Mouse (Mus musculus): ENCODE results near the gene Gm28305.

Gm28305 gene

DNA sequence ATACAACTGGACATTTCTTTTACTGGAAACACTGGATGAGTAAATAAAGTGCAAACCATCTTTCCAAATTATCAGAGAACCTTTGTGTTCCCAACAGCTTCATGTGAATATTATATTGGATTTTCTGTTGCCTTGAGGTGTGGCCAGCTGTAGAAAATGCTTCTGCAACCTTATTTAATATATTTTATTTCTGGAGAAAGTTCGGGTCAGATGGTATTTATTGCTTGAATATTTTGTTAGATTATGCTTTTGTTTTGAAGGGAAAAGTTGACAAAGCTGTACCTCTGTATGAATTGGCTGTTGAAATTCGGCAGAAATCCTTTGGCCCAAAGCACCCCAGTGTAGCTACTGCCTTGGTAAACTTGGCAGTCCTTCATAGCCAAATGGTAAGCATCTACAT is at the start of gene Gm28305:
Gm28305 (plus strand) TSS at position 301 of the 400 bp plus-strand sequence.
- Histone ChIP-seq H3K27me3 (ENCODE audit: insufficient read depth, low read length) (no peaks in the 10 kb centered on the region), H3K36me3 (ENCODE audit: insufficient read depth, low read length) (no peaks in the 10 kb centered on the region), H3K4me3 (replicated peaks; ENCODE audit: low read length) (no peak within 1 kb of the TSS), H3K9me3 (ENCODE audit: low read length) (no peaks in the 10 kb centered on the region), H3K4me1 (replicated peaks; ENCODE audit: low read depth, low read length) (peaks cover 36% of the 10 kb centered on the region)
- TF ChIP-seq CTCF (conservative IDR thresholded peaks at IDR 0.05; ENCODE audit: low read length), result no peak
- TF ChIP-seq POU5F1 (IDR thresholded peaks at IDR 0.05; ENCODE audit: borderline replicate concordance, low read length), result no peak
- TF ChIP-seq NANOG (IDR thresholded peaks at IDR 0.05; ENCODE audit: borderline replicate concordance, low read length), result no peak

DNA sequence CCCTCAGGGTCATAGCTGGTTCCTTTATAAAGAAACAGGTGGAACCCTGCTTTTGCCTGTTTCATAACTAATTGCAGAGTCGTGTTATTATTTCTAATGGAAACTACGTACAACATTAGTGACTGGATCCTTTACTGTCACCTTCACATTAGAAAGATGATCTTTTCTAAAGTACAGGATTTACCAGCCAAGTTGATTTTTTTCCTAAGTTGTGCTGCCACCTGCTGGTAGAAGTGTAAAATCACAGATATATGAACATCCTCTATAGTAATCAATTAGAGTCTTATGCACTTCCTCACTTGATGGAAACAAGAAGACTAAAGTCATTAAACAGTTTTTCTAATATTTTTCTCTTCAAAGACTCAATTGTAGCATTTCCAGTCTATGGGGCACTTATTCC is 44.0 kb upstream of the Gm28305 start:
- Histone ChIP-seq H3K36me3 (ENCODE audit: insufficient read depth, low read length) (no peaks in the 10 kb centered on the region), H3K4me1 (replicated peaks; ENCODE audit: low read depth, low read length) (peaks cover 18% of the 10 kb centered on the region), H3K27me3 (ENCODE audit: insufficient read depth, low read length) (peaks cover 8% of the 10 kb centered on the region), H3K9me3 (ENCODE audit: low read length) (no peaks in the 10 kb centered on the region), H3K4me3 (replicated peaks; ENCODE audit: low read length) (no peak overlapping the region)
- TF ChIP-seq CTCF (conservative IDR thresholded peaks at IDR 0.05; ENCODE audit: low read length), result peak; percentile 40
- TF ChIP-seq POU5F1 (IDR thresholded peaks at IDR 0.05; ENCODE audit: borderline replicate concordance, low read length), result no peak

GRCm38 (mm10) chr9:104000601-104001000 is 39.9 kb upstream of the Gm28305 start:
- Histone ChIP-seq H3K4me1 (replicated peaks; ENCODE audit: low read depth, low read length) (peaks cover 23% of the 10 kb centered on the region), H3K27me3 (ENCODE audit: insufficient read depth, low read length) (peaks cover 18% of the 10 kb centered on the region), H3K9me3 (ENCODE audit: low read length) (no peaks in the 10 kb centered on the region), H3K4me3 (replicated peaks; ENCODE audit: low read length) (no peak overlapping the region), H3K36me3 (ENCODE audit: insufficient read depth, low read length) (0 out of 2 replicates have a peak, but pooled peaks cover 3% of the 10 kb centered on the region)
- TF ChIP-seq NANOG (IDR thresholded peaks at IDR 0.05; ENCODE audit: borderline replicate concordance, low read length) (no peak), POU5F1 (IDR thresholded peaks at IDR 0.05; ENCODE audit: borderline replicate concordance, low read length) (no peak), CTCF (conservative IDR thresholded peaks at IDR 0.05; ENCODE audit: low read length) (no peak)

DNA sequence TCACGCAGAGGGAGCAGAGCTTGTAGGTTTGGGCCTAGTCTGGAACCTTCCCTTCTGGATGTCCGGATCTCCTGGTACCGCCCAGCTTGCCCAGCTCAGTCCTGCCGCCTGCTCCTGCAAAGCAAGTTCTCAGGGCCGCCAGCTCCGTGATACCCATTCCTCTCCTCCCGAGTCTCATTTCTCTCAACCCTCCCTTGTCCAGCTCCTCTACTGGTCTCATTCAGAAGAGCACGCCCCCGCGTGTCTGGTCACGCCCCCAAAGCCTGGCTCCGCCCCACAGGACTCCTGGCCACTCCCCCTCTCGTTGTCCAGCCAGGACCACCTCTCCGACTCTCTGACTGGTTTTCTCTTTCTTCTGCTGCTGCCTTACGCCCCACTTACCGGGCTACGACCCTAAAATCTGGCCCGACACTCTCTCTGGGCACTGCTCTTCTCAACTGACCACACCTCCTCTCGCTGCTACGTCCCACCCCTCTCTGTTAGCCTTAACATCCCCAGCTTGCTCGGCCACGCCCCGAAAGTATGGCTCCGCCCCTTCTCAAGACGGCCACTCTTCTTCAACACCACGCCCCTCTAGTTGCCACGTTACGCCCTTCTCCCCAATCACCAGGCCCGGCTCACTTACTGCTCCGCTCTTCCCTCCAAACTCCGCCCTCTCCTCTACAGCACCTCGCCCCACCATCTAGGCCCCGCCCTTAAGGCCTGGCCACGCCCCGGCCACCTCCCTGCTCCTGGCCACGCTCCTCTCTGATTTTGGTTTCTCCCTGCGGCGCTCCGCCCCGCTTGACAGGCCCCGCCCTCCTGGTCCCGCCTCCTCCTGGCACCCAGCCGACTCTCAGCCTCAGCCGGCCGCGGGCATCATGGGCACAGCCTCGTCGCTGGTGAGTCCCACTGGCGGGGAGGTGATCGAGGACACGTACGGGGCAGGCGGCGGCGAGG is 38.3 kb upstream of the Gm28305 start, which contains the start of gene Nphp3:
Nphp3 (plus strand) TSS at position 624 of the 939 bp plus-strand sequence.
- Histone ChIP-seq H3K9me3 (ENCODE audit: low read length) (no peaks in the 10 kb centered on the region), H3K27me3 (ENCODE audit: insufficient read depth, low read length) (peaks cover 15% of the 10 kb centered on the region), H3K36me3 (ENCODE audit: insufficient read depth, low read length) (0 out of 2 replicates have a peak, but pooled peaks cover 9% of the 10 kb centered on the region), H3K4me1 (replicated peaks; ENCODE audit: low read depth, low read length) (peaks cover 23% of the 10 kb centered on the region), H3K4me3 (replicated peaks; ENCODE audit: low read length) (peak within 1 kb of the TSS; percentile 93)
- no peak for TF ChIP-seq NANOG (IDR thresholded peaks at IDR 0.05; ENCODE audit: borderline replicate concordance, low read length)
- TF ChIP-seq POU5F1 (IDR thresholded peaks at IDR 0.05; ENCODE audit: borderline replicate concordance, low read length), result no peak
- TF ChIP-seq CTCF (conservative IDR thresholded peaks at IDR 0.05; ENCODE audit: low read length), result no peak

GRCm38 (mm10) chr9:104002913-104003330 is 37.5 kb upstream of the Gm28305 start:
- TF ChIP-seq NANOG (IDR thresholded peaks at IDR 0.05; ENCODE audit: borderline replicate concordance, low read length) (no peak), CTCF (conservative IDR thresholded peaks at IDR 0.05; ENCODE audit: low read length) (peak; percentile 26)
- no peaks in the 10 kb centered on the region for H3K9me3 ChIP-seq (ENCODE audit: low read length)
- H3K27me3 ChIP-seq (ENCODE audit: insufficient read depth, low read length), result peaks cover 14% of the 10 kb centered on the region
- H3K36me3 ChIP-seq (ENCODE audit: insufficient read depth, low read length), result 0 out of 2 replicates have a peak, but pooled peaks cover 9% of the 10 kb centered on the region
- H3K4me1 ChIP-seq (replicated peaks; ENCODE audit: low read depth, low read length), result peaks cover 23% of the 10 kb centered on the region
- peak overlapping the region; percentile 93 for H3K4me3 ChIP-seq (replicated peaks; ENCODE audit: low read length)

GRCm38 (mm10) chr9:104014526-104014925 is 25.9 kb upstream of the Gm28305 start:
- H3K4me1 ChIP-seq (replicated peaks; ENCODE audit: low read depth, low read length), result no peaks in the 10 kb centered on the region; the same call in 1 of the 2 replicates
- TF ChIP-seq CTCF (conservative IDR thresholded peaks at IDR 0.05; ENCODE audit: low read length) (no peak), POU5F1 (IDR thresholded peaks at IDR 0.05; ENCODE audit: borderline replicate concordance, low read length) (no peak), NANOG (IDR thresholded peaks at IDR 0.05; ENCODE audit: borderline replicate concordance, low read length) (no peak)
- no peaks in the 10 kb centered on the region for H3K27me3 ChIP-seq (ENCODE audit: insufficient read depth, low read length)
- H3K4me3 ChIP-seq (replicated peaks; ENCODE audit: low read length), result no peak overlapping the region
- no peaks in the 10 kb centered on the region for H3K9me3 ChIP-seq (ENCODE audit: low read length)
- H3K36me3 ChIP-seq (ENCODE audit: insufficient read depth, low read length), result peaks cover 2% of the 10 kb centered on the region; the same call in 1 of the 2 replicates

DNA sequence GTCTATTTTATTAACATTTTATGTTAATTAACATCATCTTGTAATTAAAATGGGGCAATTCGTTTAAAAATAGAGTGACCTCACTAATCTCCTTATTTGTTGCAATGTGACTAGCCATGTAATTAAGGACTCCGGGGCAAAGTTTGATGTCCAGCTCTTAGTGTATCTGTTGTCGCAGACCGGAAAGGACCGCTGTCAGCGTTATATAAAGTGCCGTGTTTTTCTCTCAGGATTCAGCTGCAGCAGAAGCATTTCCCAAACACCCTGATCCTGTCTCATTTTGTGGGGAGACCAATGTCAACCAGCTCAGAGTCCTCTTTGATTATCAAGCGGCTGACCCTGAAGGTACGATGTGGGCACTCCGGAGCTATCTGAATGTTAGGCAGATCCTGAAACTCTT is 19.4 kb upstream of the Gm28305 start:
- Histone ChIP-seq H3K27me3 (ENCODE audit: insufficient read depth, low read length) (no peaks in the 10 kb centered on the region), H3K9me3 (ENCODE audit: low read length) (no peaks in the 10 kb centered on the region)
- TF ChIP-seq POU5F1 (IDR thresholded peaks at IDR 0.05; ENCODE audit: borderline replicate concordance, low read length), result no peak
- no peak for TF ChIP-seq NANOG (IDR thresholded peaks at IDR 0.05; ENCODE audit: borderline replicate concordance, low read length)
- TF ChIP-seq CTCF (conservative IDR thresholded peaks at IDR 0.05; ENCODE audit: low read length), result no peak

GRCm38 (mm10) chr9:104027186-104027585 is 13.3 kb upstream of the Gm28305 start:
- TF ChIP-seq POU5F1 (IDR thresholded peaks at IDR 0.05; ENCODE audit: borderline replicate concordance, low read length) (no peak), CTCF (conservative IDR thresholded peaks at IDR 0.05; ENCODE audit: low read length) (no peak), NANOG (IDR thresholded peaks at IDR 0.05; ENCODE audit: borderline replicate concordance, low read length) (no peak)
- H3K4me1 ChIP-seq (replicated peaks; ENCODE audit: low read depth, low read length), result no peaks in the 10 kb centered on the region
- no peaks in the 10 kb centered on the region for H3K9me3 ChIP-seq (ENCODE audit: low read length)
- no peaks in the 10 kb centered on the region for H3K27me3 ChIP-seq (ENCODE audit: insufficient read depth, low read length)
- H3K36me3 ChIP-seq (ENCODE audit: insufficient read depth, low read length), result no peaks in the 10 kb centered on the region
- H3K4me3 ChIP-seq (replicated peaks; ENCODE audit: low read length), result no peak overlapping the region

More for the DNA sequence above, 19.4 kb upstream of the Gm28305 start:
- peaks cover 7% of the 10 kb centered on the region for H3K4me1 ChIP-seq (replicated peaks; ENCODE audit: low read depth, low read length)
- H3K36me3 ChIP-seq (ENCODE audit: insufficient read depth, low read length), result peaks cover 4% of the 10 kb centered on the region; the same call in 1 of the 2 replicates
- no peak overlapping the region for H3K4me3 ChIP-seq (replicated peaks; ENCODE audit: low read length)
